Mouse (Mus musculus): ENCODE results near the gene Ap1g1.

Gene Ap1g1

DNA sequence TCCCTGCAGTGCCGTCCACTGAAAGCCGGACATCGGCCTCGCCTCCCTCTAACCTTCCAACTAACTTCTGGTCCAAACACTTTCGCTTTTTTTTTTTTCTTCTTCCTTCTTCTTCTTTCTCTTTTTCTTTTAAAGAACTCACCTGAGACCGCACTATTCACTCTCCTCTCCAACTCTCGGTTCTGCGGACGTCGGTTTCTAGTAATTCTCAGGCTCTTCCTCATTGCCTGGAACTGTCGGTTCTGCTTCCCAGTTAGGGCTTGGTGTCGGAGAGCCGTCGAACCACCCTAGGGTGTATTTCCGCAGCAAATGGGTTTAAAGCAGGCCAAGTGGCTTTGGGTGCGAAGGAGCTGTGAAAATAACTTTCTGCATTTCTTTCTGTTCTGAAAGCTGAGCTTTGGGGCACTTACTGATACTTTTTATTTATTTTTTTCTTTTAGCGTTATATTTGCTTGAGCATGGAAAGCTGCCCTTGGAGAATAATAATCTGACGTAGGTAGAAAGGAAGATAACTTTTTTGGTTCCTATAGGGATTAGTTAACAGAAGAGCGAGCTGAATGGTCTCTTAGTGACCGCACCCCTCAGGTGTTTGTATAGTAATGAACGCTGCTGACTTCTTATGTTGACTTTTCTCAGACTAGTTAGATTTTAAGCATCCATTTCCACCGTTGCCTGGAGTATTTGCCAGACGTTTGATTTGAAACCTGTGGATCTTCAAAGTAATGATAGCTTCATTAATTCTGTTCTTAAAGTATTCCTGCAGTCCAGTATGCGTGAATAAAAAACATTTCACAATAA lies 1.3 kb downstream of the Ap1g1 start:
- no peak for DNase-seq (ENCODE audit: extremely low read depth, low read depth, low spot score)

DNA sequence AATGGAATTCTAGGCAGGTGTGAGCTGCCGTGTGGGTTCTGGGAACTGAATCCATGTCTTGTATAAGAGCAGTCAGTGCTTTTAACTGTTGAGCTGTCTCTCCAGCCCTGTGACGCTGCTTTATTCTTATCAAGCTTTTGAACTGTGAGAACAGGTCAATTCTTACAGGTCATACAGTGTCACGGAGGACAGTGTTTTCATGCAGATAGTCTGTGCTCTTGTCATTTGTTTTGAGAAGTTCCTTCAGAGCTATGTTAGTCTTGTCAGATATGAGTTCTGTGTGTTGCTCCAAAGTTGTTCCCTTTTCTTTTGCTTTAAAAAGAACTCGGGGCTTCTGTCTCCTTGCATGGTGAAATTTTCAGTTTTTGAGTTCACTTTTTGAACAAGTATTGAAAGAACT lies 2.2 kb downstream of the Ap1g1 start:
- no peak for DNase-seq (ENCODE audit: extremely low read depth, low read depth, low spot score)

DNA sequence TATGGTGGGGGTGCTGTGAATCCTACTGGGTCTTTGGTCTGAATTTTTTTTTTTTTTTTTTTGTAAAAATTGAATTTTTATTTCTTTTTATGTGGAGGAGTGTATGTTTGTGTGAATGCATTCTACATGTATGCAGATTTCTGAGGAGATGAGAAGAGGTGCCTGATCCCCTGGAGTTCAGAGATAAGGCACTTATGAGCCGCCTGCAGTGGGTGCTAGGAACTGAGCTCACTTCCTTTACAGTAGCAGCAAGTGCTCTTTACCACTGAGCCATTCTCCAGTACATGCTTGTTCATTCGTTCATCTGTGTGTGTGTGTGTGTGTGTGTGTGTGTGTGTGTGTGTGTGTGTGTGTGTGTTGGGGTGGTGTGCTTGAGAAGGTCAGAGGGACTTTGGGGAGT lies 12.6 kb downstream of the Ap1g1 start:
- DNase-seq (ENCODE audit: extremely low read depth, low read depth, low spot score) = no peak

DNA sequence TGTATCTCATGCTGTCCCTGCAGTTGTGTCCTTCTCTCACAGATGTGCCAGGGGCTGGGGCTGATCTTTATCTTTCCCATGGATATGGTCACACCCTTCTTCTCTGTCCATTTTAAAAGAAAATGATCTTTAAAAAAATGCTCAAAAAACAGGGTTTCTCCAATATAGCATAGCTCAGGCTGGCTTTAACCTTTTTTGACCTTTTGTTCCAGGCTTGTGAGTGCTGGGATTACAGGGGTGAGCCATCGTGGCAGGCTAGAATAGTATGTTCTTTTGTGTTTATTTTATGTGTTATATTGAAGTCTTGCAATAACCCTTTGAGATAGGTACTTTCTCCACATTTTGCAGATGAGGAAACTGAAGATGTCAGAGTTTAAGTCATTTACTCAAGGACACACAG lies 16.8 kb downstream of the Ap1g1 start:
- peak; percentile 18 for DNase-seq (ENCODE audit: extremely low read depth, low read depth, low spot score)

DNA sequence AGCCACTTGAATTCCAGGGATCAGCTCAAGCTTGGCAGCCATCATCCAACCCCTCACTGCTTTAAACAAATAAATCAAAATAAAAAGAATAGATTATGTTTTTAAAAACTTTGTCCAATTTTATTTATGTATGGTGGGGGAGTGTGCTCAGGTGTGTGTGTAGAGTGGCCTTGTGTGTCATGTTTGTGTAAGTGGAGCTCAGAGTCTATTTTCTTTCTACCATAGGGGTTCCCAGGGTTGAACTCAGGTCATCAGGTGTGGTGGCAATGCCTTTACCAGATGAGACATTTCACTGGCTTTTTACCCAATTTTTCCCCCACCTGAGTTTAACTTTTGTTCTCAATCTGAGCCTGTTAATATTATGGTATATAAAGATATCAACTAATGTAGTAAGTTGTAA lies 20.4 kb downstream of the Ap1g1 start:
- DNase-seq (ENCODE audit: extremely low read depth, low read depth, low spot score) = no peak

DNA sequence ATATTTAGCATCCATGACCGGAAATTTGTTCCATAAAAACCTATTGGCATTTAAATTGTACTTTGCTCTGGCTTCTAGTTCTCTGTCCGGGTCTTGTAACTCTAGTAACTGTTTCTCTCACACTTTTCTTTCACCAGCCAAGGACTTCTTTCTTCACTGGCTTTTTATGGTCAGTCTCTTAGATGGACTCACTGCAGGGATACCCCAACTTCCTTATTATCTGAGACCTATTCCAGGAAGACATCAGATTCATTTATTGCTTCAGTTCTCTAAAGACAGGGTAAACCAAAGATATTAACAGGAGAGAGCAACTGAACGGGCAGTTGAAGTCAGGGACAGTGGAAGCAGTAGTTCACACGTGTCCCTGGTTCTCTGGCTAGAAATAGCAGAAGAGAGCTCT lies 20.9 kb downstream of the Ap1g1 start:
- no peak for DNase-seq (ENCODE audit: extremely low read depth, low read depth, low spot score)

DNA sequence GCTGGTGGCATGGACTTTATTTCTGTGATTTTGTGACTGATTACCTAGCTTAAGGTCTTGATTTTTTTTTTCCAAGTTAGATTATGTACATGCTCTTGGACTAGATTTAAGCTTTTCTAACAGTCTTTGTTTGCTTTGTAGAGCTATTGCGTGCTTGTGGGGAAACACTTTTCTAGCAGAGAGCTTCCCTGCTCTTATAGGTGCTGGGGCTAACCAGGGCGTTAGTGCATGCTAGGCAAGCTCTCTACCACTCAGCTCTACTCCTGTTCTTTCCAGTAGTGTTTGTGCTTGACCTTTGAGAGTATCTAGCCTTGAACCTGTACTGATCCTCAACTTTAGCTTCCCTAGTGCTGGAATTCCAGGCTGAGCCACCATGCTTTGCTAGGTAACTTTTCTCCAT lies 22.0 kb downstream of the Ap1g1 start:
- no peak for DNase-seq (ENCODE audit: extremely low read depth, low read depth, low spot score)

DNA sequence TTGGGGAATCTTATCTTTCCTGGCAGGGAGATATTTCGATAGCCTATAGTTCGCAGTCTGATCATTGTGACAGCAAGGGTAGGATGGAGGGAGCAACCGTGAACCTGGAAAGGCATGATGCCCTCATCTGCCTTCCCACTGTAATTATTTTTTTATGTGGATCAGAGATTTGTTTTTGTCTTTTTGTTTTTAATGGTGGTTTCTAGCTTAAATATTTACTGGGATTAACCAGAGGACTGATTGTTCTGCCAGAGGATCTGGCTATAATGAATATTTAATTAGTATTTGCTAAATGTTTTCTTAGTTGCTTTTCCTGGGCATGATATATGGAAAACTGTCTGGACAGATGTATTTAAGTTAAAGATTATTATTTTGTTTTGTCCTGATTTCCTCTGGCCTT lies 24.9 kb downstream of the Ap1g1 start:
- no peak for DNase-seq (ENCODE audit: extremely low read depth, low read depth, low spot score)

DNA sequence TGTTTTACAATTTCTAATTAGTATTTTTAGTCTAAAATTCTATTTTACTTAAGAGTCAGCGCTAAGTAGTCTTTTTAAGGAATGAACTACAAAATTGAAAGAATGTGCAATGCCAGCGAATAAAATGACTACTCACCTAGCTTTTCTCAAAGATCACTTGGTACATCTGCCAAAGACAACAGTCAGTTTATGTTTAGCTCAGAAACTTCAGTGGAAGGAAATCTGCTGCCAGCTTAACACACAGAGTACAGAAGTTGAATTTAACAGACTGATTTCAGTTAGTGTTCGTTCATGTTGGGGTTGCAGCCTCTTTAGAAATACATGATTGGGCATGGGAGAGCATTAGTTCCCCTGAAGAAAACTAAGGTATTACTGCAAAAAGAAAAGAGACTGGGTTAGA lies 25.4 kb downstream of the Ap1g1 start:
- DNase-seq (ENCODE audit: extremely low read depth, low read depth, low spot score) = no peak

DNA sequence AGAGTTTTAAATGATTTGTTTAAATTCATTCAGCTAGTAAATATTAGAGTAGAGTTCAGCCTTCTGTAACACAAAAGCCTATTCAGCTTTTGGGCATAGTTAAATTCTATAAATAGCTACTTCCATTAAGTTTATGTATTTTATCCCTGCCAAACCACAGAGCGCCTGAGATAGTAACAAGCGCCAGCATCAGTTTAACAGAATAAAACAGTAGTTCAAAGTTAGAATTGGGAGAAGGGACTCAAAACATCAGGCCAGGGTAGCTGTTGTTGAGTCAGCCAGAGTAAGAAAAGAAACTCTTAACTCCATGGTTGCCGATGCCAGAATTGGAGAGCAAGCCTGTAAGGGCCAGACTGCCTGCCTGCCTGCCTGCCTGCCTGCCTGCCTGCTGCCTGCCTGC lies 28.2 kb downstream of the Ap1g1 start:
- DNase-seq (ENCODE audit: extremely low read depth, low read depth, low spot score) = no peak

DNA sequence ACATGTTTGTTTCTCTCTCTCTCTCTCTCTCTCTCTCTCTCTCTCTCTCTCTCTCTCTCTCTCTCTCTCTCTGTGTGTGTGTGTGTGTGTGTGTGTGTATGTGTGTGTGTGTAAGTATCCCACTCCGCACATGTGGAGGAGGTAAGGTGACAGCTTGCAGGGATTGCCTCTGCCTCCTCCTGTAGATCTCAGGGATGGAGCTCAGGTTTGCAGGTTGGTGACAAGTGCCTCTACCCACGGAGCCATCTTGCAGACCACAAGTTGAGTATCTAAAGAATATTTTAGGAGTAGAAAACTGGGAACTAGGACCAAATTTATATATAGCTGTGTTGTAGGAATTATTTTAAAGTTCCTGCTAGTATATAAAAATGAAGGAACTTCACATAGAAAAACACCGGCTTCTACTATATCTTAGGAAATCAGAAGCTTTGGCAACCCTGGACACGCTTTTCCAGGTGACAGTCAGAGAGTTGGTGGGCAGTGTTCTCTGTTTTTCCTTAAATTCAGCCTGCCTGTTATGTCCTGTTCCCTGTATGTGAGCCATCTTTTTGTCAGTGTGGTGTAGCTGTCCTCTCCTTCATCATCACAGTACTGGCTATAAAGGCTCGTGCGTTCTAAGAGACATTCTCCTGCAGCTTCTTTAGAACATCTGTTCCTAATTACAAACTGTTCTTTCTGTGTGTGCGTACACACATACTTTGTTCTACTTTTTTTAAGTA lies 29.2 kb downstream of the Ap1g1 start:
- no peak for DNase-seq (ENCODE audit: extremely low read depth, low read depth, low spot score)

DNA sequence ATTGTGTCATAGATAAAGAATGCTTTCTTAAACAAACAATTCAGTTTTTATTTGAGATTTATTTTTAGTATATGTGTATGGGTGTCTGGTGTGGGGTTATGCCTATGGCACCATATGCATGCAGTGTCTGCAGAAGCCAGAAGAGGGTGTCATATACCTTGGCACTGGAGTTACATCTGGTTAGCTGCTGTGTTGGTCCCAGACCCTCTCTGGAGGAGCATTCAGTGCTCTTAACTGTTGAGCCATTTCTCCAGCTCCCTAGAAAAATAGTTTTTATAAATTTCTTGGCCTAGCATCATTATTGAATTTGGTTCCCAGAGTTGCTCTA lies 29.7 kb downstream of the Ap1g1 start:
- no peak for DNase-seq (ENCODE audit: extremely low read depth, low read depth, low spot score)

DNA sequence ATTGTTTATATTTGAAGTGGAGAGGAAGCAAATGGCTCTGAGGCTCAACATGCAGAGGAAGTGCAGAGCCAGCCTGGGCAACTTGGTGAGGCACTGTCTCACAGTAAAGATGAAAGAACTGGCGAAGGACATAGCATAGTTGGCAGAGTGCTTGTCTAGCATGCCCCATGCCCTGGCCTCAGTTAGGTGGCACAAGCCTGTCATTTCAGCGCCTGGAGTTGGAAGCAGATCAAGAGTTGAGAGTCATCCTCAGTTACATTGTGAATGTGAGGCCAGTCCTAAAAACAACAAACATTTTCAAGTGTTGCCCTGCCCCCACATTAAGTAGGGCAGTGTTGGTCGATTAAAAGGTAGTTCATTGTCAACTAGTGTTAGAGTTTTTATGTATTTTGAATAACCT lies 32.1 kb downstream of the Ap1g1 start:
- peak; percentile 13 for DNase-seq (ENCODE audit: extremely low read depth, low read depth, low spot score)

DNA sequence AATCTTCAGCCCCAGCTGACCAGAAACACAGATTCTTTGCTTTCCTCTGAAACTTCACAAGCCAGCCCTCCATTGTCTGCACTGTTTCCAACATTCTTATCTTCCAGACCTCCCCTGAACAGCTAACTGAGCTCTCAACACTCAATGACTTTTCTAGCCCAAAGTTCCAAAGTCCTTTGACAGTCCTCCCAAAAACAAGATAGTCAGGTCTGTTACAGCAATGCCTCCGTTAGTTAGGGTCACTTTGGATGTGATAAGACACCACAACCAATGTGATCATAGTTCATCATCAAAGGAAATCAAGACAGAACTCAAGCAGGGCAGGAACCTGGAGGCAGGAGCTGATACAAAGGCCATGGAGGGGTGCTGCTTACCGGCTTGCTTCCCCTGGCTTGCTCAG lies 36.9 kb downstream of the Ap1g1 start:
- no peak for DNase-seq (ENCODE audit: extremely low read depth, low read depth, low spot score)

DNA sequence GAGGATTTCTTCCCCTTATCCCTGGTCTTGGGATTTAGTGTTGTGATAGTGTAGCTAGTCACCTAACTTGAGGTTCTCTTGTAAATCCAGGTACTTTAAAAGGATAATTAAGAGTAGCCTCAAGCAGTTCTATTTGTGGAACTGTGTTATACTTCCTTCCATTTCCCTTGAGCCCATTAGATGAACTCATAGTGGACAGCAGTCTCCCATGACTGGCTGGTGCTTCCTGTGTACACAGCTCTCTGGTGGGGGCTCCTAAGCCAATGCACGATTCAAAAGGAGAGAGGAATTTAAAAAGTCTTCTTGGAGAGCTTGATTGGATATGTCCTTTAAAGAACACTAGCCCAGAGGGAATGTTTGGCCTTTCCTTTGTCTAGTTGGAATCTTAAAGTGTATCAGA lies 39.6 kb downstream of the Ap1g1 start:
- DNase-seq (ENCODE audit: extremely low read depth, low read depth, low spot score) = no peak

DNA sequence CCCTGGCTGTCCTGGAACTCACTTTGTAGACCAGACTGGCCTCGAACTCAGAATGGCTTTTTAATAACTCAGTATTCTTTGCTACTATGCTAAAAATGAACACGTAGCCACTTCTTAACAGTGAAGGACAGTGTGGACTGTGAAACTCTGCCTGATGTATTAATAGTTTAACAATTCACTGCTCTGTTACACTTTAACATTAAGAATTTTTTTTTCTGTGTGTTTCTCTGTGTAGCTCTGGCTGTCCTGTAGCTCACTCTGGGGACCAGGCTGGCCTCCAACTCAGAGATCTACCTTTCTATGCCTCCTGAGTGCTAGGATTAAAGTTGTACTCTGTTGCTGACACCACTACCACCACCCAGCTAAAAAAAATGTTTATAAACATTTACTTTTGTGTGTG lies 45.2 kb downstream of the Ap1g1 start:
- DNase-seq (ENCODE audit: extremely low read depth, low read depth, low spot score) = no peak

DNA sequence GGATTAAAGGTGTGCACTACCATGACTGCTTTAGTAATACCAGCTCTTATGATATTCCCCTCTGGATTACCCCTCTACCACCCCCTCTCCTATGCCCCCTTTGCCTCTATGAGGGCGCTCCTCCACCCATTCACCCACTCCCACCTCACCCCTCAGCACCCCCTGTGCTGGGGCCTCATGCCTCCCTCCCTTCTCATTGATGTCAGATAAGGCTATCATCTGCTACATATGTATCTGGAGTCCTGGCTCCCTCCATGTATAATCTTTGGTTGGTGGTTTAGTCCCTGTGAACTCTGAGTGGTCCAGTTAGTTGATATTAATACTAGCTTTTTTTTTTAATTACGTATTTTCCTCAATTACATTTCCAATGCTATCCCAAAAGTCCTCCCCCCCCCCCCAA lies 61.5 kb downstream of the Ap1g1 start:
- no peak for DNase-seq (ENCODE audit: extremely low read depth, low read depth, low spot score)

DNA sequence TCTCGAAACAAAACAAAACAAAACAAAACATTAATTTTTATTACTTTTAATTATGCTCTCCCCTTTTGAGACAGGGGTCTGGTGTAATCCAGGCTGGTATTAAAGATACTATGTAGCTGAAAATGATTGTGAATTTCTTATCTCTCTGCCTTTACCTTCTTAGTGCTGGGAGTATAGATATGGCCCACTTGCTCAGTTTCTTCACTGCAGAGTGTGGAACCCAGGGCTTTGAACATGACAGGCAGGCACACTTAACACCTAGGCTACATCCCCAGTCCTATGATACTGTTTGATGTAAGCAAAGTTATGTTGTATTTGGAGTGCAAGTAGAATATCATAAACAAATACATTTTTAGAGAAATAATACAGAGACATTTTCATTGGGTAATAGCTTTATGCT lies 64.1 kb downstream of the Ap1g1 start:
- no peak for DNase-seq (ENCODE audit: extremely low read depth, low read depth, low spot score)

DNA sequence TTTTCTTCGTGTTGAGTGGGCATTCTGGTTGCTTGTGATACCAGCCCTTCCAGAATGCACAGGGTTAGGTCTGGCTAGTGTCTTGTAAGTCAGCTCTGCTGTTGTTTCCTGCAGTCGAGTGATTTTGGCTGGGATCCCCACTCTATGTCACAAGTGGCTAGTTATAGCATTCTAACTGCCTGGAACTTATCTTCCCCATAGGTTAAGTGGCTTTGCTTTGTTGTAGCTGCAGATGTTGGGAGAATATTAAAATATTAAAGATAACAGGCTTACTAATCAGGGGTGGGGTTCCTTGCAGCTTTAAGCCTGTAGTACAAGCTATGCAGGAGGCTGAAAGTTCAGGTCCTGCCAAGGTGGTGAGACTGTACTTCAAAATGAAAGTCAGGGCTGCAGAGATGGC lies 69.5 kb downstream of the Ap1g1 start:
- no peak for DNase-seq (ENCODE audit: extremely low read depth, low read depth, low spot score)

DNA sequence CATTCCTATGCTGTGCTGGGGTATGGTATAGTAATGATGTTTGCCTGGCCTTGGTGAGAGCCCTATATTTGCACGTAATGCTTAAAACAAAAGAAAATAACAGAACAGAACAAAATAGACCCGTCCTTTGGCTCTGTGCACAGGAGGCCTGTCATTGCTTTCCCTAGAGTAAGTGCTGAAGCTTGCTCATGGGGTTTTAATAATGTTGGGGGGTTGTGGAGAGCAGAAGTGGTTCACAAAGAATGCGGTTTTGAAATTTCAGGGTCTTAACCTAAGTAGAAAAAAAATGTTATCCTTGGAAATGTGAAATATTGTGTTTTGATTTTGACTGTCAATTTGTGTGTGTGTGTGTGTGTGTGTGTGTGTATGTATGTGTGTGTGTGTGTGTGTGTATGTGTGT lies 70.6 kb downstream of the Ap1g1 start:
- DNase-seq (ENCODE audit: extremely low read depth, low read depth, low spot score) = no peak

DNA sequence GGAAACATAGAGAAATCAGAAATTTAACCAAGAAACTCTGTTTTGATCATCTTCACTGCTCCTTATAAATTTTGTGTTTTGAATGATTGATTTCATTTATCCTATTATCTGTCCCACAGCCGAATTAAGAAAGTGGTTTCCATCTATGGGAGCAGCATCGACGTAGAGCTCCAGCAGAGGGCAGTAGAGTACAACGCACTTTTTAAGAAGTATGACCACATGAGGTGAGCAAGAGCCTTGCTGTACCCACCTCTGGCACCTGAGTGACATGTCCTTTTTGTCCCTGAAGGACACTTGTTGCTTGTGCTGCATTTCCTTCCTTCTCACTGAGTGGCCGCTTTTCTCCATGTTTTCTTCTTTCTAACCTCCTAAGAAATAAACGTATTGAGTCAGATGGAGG lies 75.1 kb downstream of the Ap1g1 start:
- DNase-seq (ENCODE audit: extremely low read depth, low read depth, low spot score) = no peak

DNA sequence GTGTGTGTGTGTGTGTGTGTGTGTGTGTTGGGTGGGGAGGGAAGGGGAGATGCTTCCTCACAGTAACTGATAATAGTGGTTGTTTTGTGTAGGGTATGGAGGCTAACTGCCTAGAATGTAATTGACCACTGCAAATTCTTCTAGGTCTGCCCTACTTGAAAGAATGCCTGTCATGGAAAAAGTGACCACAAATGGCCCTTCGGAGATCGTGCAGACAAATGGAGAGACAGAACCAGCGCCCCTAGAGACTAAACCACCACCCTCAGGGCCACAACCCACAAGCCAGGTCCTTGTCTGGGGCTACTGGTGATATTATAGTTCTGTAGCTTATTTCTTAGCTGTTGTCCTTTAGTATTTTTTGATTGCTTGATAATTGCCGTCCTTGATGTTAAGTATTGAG lies 76.2 kb downstream of the Ap1g1 start:
- no peak for DNase-seq (ENCODE audit: extremely low read depth, low read depth, low spot score)

DNA sequence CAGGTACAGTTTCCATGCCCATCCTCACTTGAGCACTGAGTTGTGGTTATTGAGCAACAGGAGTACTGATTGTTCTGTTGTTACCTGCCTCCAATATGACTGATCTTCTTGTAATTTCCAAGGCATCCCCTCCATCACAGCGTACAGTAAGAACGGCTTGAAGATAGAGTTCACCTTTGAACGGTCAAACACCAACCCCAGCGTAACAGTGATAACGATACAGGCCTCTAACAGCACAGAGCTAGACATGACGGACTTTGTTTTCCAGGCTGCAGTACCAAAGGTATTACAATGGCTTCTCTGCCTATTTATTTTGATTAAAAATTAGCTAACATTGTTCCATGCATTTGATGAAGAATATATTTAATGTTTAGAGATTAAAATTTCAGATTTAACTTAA lies 77.1 kb downstream of the Ap1g1 start:
- DNase-seq (ENCODE audit: extremely low read depth, low read depth, low spot score) = no peak

All from fat pad, adult 2 months (tissue).